In the genomic region with DNA sequence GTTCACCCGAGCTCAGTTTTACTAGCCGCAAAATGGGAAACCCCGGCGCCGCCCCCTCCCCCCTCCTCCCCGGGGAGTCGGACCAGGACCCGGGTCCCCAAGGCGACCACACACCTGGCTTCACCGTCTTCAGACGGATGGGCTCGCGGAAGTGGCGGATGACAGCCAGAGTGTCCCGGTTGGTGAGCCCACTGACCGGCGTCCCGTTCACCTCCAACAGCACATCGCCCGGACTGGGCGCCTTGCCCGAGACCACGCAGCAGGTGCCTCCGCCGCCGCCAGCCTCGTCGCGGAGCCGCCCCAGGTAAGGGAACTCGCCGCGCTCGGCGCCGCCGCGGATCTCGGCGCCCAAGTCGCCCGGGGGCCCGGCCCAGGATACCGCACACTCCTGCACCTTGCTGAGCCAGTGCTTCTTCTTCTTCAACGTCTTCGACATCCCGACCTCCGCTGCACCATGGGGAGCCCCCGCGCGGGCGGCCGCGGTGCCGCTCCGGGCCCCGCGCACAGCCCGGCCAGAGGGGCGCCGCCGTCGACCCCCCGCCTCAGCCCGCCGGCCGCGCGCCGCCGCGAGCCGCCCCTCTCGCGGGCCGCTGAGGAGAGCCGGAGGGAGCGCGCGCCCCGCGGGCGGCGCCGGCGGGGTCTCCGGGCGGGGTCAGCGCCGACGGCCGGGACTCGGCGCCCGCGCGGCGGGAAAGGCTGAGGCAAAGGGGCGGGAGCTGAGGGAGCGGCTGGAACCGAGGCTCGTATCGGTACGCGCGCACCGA, we compare ENCODE assay signal across 8 mouse cellular contexts. TPM values are rescaled to one million over a fixed set of nuclear protein-coding genes. Genes with fewer than 3 reads are reported as not detected.
DNase-seq lines count a peak whose midpoint lies in the region; ATAC-seq lines count a peak whose summit lies in the region.

No protein-coding gene starts in this region.

- DNase-seq in adrenal gland, adult (ENCODE audit: inconsistent age in 2 of 2, low spot score in 1 of 2) = peak; percentile 74 to 90
- DNase-seq in embryo, embryonic 10.5 days (ENCODE audit: low spot score) = peak; percentile 34
- DNase-seq in heart, adult 18-20 months = peak; percentile 51 to 72
- DNase-seq in kidney, adult 11 months = peak; percentile 52
- peak; percentile 69 for DNase-seq in limb, embryonic 11.5 days (ENCODE audit: low spot score)
- DNase-seq in spleen, postnatal 14 days (ENCODE audit: low spot score in 2 of 2) = peak; percentile 18 to 32

- H3K9me3 ChIP-seq in limb, embryonic 11.5 days (ENCODE audit: control insufficient read depth, low read length) = no peaks in the 10 kb centered on the region
- H3K9me3 ChIP-seq in midbrain, embryonic 12.5 days = no peaks in the 10 kb centered on the region

- peaks cover 5% of the 10 kb centered on the region for H3K4me1 ChIP-seq in limb, embryonic 11.5 days (ENCODE audit: control insufficient read depth, insufficient read depth, low read length)
- H3K4me1 ChIP-seq in midbrain, embryonic 12.5 days = peaks cover 16% of the 10 kb centered on the region

- no peaks in the 10 kb centered on the region for H3K36me3 ChIP-seq in limb, embryonic 11.5 days (ENCODE audit: control insufficient read depth, insufficient read depth, low read length)
- H3K36me3 ChIP-seq in midbrain, embryonic 12.5 days = no peaks in the 10 kb centered on the region

- H3K4me3 ChIP-seq in limb, embryonic 11.5 days (ENCODE audit: low read depth, low read length) = peak overlapping the region; percentile 74
- peak overlapping the region; percentile 73 for H3K4me3 ChIP-seq in midbrain, embryonic 12.5 days

- H3K27me3 ChIP-seq in limb, embryonic 11.5 days (ENCODE audit: control insufficient read depth, insufficient read depth, low read length) = no peaks in the 10 kb centered on the region
- no peaks in the 10 kb centered on the region; the same call in 1 of the 2 replicates for H3K27me3 ChIP-seq in midbrain, embryonic 12.5 days

- under 1% methylated on average over 98 of the region's 107 CpGs for WGBS in limb, embryonic 11.5 days
- WGBS in midbrain, embryonic 12.5 days = 0% methylated on average over 83 of the region's 107 CpGs

- ATAC-seq in limb, embryonic 11.5 days (ENCODE audit: insufficient number of reproducible peaks, low FRiP score, low TSS enrichment, low read depth) = no peak; the same call in 1 of the 2 replicates
- ATAC-seq in midbrain, embryonic 12.5 days (ENCODE audit: low FRiP score, low read depth) = no peak
- no peak for ATAC-seq in erythroid progenitor cell, adult 5-6 weeks (replicated peaks; ENCODE audit: low FRiP score, poor library complexity, severe bottlenecking)

- H3K4me2 ChIP-seq in limb, embryonic 11.5 days (ENCODE audit: low read depth, severe bottlenecking) = peak overlapping the region; percentile 96
- H3K4me2 ChIP-seq in midbrain, embryonic 12.5 days (replicated peaks) = peak overlapping the region; percentile 83

- peak overlapping the region; percentile 91 for H3K27ac ChIP-seq in limb, embryonic 11.5 days (replicated peaks; ENCODE audit: low read depth, low read length)
- H3K27ac ChIP-seq in midbrain, embryonic 12.5 days (replicated peaks) = peak overlapping the region; percentile 96

- H3K9ac ChIP-seq in limb, embryonic 11.5 days (ENCODE audit: low read length) = peak overlapping the region; percentile 74
- H3K9ac ChIP-seq in midbrain, embryonic 12.5 days (replicated peaks) = peak overlapping the region; percentile 75

RNA-seq across cellular contexts. Expression of gene Magi3, which starts 0.5 kb away (rescaled TPM):
- total RNA-seq in heart, adult 18-20 months (2021) = 10 to 100 TPM; 37.6 to 43.1 TPM
- polyA plus RNA-seq in limb, embryonic 11.5 days (2014; fragmentation: Nextera tagmentation; extraction: Ambion mirVana) = 3.2 and 3.8 TPM in 2 replicates
- 5.2 and 6.0 TPM in 2 replicates for polyA plus RNA-seq in midbrain, embryonic 12.5 days (2016; fragmentation: Nextera tagmentation; extraction: Ambion mirVana)
- total RNA-seq in erythroid progenitor cell, adult 5-6 weeks (2015; ENCODE audit: low replicate concordance) = 1.1 TPM in 1 of 2 replicates, not detected in the other
- total RNA-seq in erythroid progenitor cell, adult 5-6 weeks (2017; ENCODE audit: low replicate concordance) = 1.1 and 1.9 TPM in 2 replicates

Comparison
In these comparisons a context has a peak if more than half of its experiments do, and no peak if none do; other contexts are left out.
1. DNase-seq: peak in every context shown above with its lines; median percentile 82 in adrenal gland, adult; 69 in limb, embryonic 11.5 days; 62 in heart, adult 18-20 months; 52 in kidney, adult 11 months; 34 in embryo, embryonic 10.5 days; 25 in spleen, postnatal 14 days.
2. RNA of gene Magi3, which starts 0.5 kb away (total RNA-seq): 37.6 to 43.1 TPM in heart, adult 18-20 months; 1.1 to 1.9 TPM in erythroid progenitor cell, adult 5-6 weeks; every median in the first group is over 10 times any median in the second.